Mouse (Mus musculus) G1E (cell line): ENCODE measurements around the gene Pon1. TPM values are rescaled to one million over a fixed set of nuclear protein-coding genes. Genes with fewer than 3 reads are reported as not detected.

ENCODE experiments used
- ATAC-seq: 2 replicates; pipeline ENCODE4 v1.8.0; 2016; ENCODE audit warnings: mild to moderate bottlenecking; ENCODE audit not compliant: insufficient number of reproducible peaks, poor library complexity, low FRiP score, severe bottlenecking; ENCODE audit errors: extremely low read depth
- DNase-seq: peaks from one replicate; pipeline ENCODE4 v3.0.0; 2012; ENCODE audit warnings: low spot score
- H3K27me3 ChIP-seq: 2 replicates; pipeline ENCODE4 v1.6.1; 2012; ENCODE audit warnings: mild to moderate bottlenecking, low read length, inconsistent platforms; ENCODE audit not compliant: insufficient read depth
- H3K36me3 ChIP-seq: replicated peaks from 2 replicates; pipeline ENCODE3; 2012; ENCODE audit warnings: mild to moderate bottlenecking, inconsistent platforms
- H3K4me1 ChIP-seq: 2 replicates; pipeline ENCODE4 v1.6.1; 2012; ENCODE audit warnings: low read depth, low read length, inconsistent platforms, mixed read lengths; ENCODE audit not compliant: insufficient read depth
- H3K4me3 ChIP-seq: 2 replicates; pipeline ENCODE4 v1.5.1; 2012; ENCODE audit warnings: low read depth, mild to moderate bottlenecking, inconsistent platforms, low read length, moderate library complexity, mixed read lengths
- H3K9me3 ChIP-seq: replicated peaks from 2 replicates; pipeline ENCODE4 v1.6.1; 2012; ENCODE audit warnings: inconsistent platforms
- CTCF ChIP-seq: IDR thresholded peaks from 2 replicates; pipeline ENCODE4 v1.5.1; 2012; ENCODE audit warnings: low read depth, low read length, inconsistent platforms, mixed read lengths
- GATA1 ChIP-seq: IDR thresholded peaks from 2 replicates; pipeline ENCODE4 v1.6.1; 2012; ENCODE audit warnings: borderline replicate concordance, low read length, inconsistent platforms, mixed read lengths
- GATA2 ChIP-seq: IDR thresholded peaks from 2 replicates; pipeline ENCODE4 v1.6.1; 2012; ENCODE audit warnings: low read depth, low read length, inconsistent platforms, borderline replicate concordance
- POLR2AphosphoS5 ChIP-seq: IDR thresholded peaks from 2 replicates; pipeline ENCODE4 v1.6.1; 2012; ENCODE audit warnings: low read depth, low read length, inconsistent platforms; ENCODE audit not compliant: insufficient replicate concordance
- TAL1 ChIP-seq: conservative IDR thresholded peaks from 2 replicates; pipeline ENCODE4 v1.6.1; 2012; ENCODE audit warnings: low read depth, low read length, inconsistent platforms, mixed read lengths
- polyA plus RNA-seq: library from polyadenylated mRNA; stranded (reverse); fragments of >175 nt; gene quantifications from 2 replicates; pipeline ENCODE4 v1.2.3, GENCODE M21; 2012
- total RNA-seq, 2 experiments: library from RNA; stranded (forward) in 1 of 2; stranded (reverse) in 1 of 2; fragments of 200-1000 nt in 1 of 2; fragments of >200 nt in 1 of 2; fragmentation: Nextera tagmentation in 1 of 2; gene quantifications; 2 replicates each; pipeline ENCODE4 v1.2.3; 2014 to 2017

Pon1 gene
- total and polyA plus RNA-seq, 3 experiments, result 0.16 TPM; not detected in 2

GRCm38 (mm10) chr6:5159385-5159791, 34.4 kb downstream of the Pon1 start:
- Histone ChIP-seq H3K36me3 (no peaks in the 10 kb centered on the region), H3K4me3 (no peak overlapping the region), H3K9me3 (no peaks in the 10 kb centered on the region), H3K27me3 (no peaks in the 10 kb centered on the region), H3K4me1 (peaks cover 38% of the 10 kb centered on the region)
- DNase-seq, result no peak
- TF ChIP-seq POLR2AphosphoS5, result no peak
- no peak for ATAC-seq

- no peak overlapping the region; the same call in 1 of the 2 replicates for H3K4me3 ChIP-seq
- H3K4me1 ChIP-seq, result peaks cover 38% of the 10 kb centered on the region
- peak; percentile 91 for ATAC-seq
- TF ChIP-seq CTCF (no peak), TAL1 (peak; percentile 53; the same call in 1 of the 2 replicates), POLR2AphosphoS5 (no peak), GATA1 (no peak)
- DNase-seq, result peak; percentile 39
- no peaks in the 10 kb centered on the region for H3K27me3 ChIP-seq
- H3K9me3 ChIP-seq, result no peaks in the 10 kb centered on the region
- H3K36me3 ChIP-seq, result no peaks in the 10 kb centered on the region
These were observed 37.0 kb downstream of the Pon1 start for GRCm38 (mm10) chr6:5156541-5157425.

GRCm38 (mm10) chr6:5155313-5155927, 38.3 kb downstream of the Pon1 start:
- H3K9me3 ChIP-seq, result no peaks in the 10 kb centered on the region
- H3K4me3 ChIP-seq, result no peak overlapping the region
- TF ChIP-seq GATA1, result no peak
- TF ChIP-seq TAL1, result 0 out of 2 replicates have a peak, but pooled peaks have one; percentile 25
- TF ChIP-seq GATA2, result no peak
- TF ChIP-seq CTCF, result no peak
- TF ChIP-seq POLR2AphosphoS5, result no peak
- H3K4me1 ChIP-seq, result peaks cover 38% of the 10 kb centered on the region
- ATAC-seq, result peak; percentile 47; the same call in 1 of the 2 replicates
- no peaks in the 10 kb centered on the region for H3K36me3 ChIP-seq
- H3K27me3 ChIP-seq, result no peaks in the 10 kb centered on the region
- DNase-seq, result no peak

GRCm38 (mm10) chr6:5154786-5155185, 39.0 kb downstream of the Pon1 start:
- no peak for DNase-seq
- Histone ChIP-seq H3K4me1 (peaks cover 38% of the 10 kb centered on the region), H3K27me3 (no peaks in the 10 kb centered on the region), H3K9me3 (no peaks in the 10 kb centered on the region), H3K4me3 (no peak overlapping the region), H3K36me3 (no peaks in the 10 kb centered on the region)
- no peak for ATAC-seq
- TF ChIP-seq GATA2 (no peak), CTCF (no peak), TAL1 (no peak), GATA1 (no peak), POLR2AphosphoS5 (no peak)

- Histone ChIP-seq H3K4me1 (peaks cover 29% of the 10 kb centered on the region), H3K4me3 (no peak overlapping the region), H3K27me3 (0 out of 2 replicates have a peak, but pooled peaks cover 2% of the 10 kb centered on the region), H3K9me3 (no peaks in the 10 kb centered on the region), H3K36me3 (no peaks in the 10 kb centered on the region)
- DNase-seq (no peak), ATAC-seq (no peak)
- TF ChIP-seq CTCF (no peak), GATA1 (no peak), POLR2AphosphoS5 (no peak), GATA2 (no peak), TAL1 (no peak)
These were observed 41.6 kb downstream of the Pon1 start for GRCm38 (mm10) chr6:5152185-5152584.

- no peak for DNase-seq
- TF ChIP-seq POLR2AphosphoS5, result no peak
- no peak for TF ChIP-seq TAL1
- no peak for TF ChIP-seq GATA2
- no peak for TF ChIP-seq CTCF
- no peak for TF ChIP-seq GATA1
- no peaks in the 10 kb centered on the region for H3K9me3 ChIP-seq
- no peaks in the 10 kb centered on the region for H3K36me3 ChIP-seq
- H3K4me3 ChIP-seq, result no peak overlapping the region
- peaks cover 2% of the 10 kb centered on the region; the same call in 1 of the 2 replicates for H3K27me3 ChIP-seq
- peaks cover 19% of the 10 kb centered on the region for H3K4me1 ChIP-seq
- no peak for ATAC-seq
These were observed 42.6 kb downstream of the Pon1 start for GRCm38 (mm10) chr6:5151171-5151570.
